Mouse (Mus musculus): ENCODE data around the gene 1700016H13Rik. TPM values are rescaled to one million over a fixed set of nuclear protein-coding genes. Genes with fewer than 3 reads are reported as not detected.
A peak's percentile ranks its signal among the peaks of the same experiment; 100 is the strongest.

1700016H13Rik gene
- under 1 TPM in 1 of 2 experiments, not detected in 1; 0.29 TPM for total RNA-seq (2021)
- long read RNA-seq, experiment 1, result 0 reads
- long read RNA-seq, experiment 2, result 0 reads

GRCm38 (mm10) chr5:103655346-103656118, at the start of gene 1700016H13Rik:
TSS of gene 1700016H13Rik (minus strand) at chr5:103656010.
- peak; percentile 70 for DNase-seq

GRCm38 (mm10) chr5:103705331-103705730, 49.5 kb upstream of the 1700016H13Rik start:
- DNase-seq, result no peak

GRCm38 (mm10) chr5:103702527-103702926, 46.7 kb upstream of the 1700016H13Rik start:
- DNase-seq, result no peak

DNA sequence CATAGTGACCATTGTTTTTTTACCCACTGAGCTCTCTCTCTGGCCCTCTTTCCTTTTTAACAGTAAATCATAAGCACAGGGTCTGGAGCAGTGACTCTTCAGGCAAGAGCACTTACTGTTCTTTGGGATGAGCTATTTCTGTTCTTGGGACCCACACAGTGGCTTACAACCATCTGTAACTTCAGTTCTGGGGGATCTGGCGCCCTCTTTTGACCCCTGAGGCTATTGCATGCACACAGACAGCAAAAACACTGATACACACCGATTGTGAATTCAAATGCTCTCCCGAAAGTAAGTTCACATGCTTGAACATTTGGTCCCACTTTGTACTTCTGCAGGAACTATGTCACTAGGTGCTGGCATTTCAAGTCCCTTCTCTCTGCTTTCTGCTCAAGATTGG, 45.7 kb upstream of the 1700016H13Rik start:
- no peak for DNase-seq

DNA sequence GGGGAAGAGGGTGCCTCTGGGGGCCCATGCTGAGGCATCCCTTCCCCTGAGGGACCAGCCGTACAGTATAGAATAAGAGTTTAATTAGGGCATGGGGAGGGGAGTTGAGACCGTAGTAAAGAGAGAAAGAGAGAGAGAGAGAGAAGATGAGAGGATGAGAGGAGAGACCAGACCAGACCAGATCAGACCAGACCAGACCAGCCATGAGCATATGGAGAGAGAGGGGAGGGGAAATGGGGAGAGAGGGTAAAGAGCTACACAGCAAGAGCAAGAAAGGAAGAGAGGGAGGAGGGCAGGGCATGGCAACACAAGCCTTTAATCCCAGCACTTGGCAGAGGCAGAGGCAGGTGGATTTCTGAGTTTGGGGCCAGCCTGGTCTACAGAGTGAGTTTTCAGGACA, 44.9 kb upstream of the 1700016H13Rik start:
- no peak for DNase-seq

GRCm38 (mm10) chr5:103699537-103699936, 43.7 kb upstream of the 1700016H13Rik start:
- no peak for DNase-seq

- no peak for DNase-seq
Measured at GRCm38 (mm10) chr5:103698577-103698976, 42.8 kb upstream of the 1700016H13Rik start.

GRCm38 (mm10) chr5:103697875-103698491, 42.2 kb upstream of the 1700016H13Rik start:
- no peak for DNase-seq

DNA sequence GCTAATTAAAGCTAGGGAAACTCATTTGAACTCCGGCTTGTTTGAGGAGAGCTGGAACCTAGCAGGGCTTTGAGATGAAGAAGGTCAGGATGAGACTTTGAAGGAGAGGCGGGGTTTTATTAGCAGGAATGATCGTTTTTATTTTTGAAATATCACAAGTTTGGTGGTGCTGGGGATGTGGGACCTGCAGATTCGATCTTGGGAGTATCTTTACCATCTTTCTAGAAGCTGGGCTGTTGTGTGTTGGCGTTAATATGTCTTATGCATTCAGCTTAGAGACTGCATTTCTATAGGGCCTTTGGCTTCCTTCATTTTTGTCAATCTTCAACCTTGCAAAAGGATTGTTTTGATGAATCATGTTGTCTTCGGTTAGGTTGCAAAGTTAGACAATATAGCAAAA, 38.3 kb upstream of the 1700016H13Rik start:
- no peak for DNase-seq

- DNase-seq, result peak; percentile 14
Measured at GRCm38 (mm10) chr5:103693041-103693641, 37.3 kb upstream of the 1700016H13Rik start.

- no peak for DNase-seq
Measured at GRCm38 (mm10) chr5:103692531-103693040, 36.8 kb upstream of the 1700016H13Rik start.

GRCm38 (mm10) chr5:103691624-103692530, 36.1 kb upstream of the 1700016H13Rik start, which contains the start of gene Aff1:
TSS of gene Aff1 (plus strand) at chr5:103692374.
- peak; percentile 96 for DNase-seq

GRCm38 (mm10) chr5:103691171-103691570, 35.4 kb upstream of the 1700016H13Rik start:
- no peak for DNase-seq

DNA sequence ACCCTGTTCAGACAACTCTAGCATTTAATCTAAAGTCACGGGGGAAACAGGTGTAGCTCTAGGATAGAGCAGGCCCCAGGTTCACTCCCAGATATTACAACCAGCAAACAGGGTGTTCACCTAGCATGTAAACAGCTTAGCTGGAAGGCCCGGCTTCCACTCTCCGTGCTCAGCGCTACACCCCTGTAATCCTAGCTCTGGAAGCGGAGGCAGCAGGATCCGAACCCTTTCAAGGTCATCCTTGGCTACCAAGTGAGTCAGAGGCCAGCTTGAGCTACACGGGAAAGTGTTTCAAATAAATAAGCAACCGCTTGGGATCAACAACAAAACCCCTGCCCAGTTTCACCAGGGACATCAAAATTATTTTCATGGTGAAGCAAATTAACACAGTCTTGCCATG, 34.4 kb upstream of the 1700016H13Rik start:
- DNase-seq, result no peak

GRCm38 (mm10) chr5:103689645-103690044, 33.8 kb upstream of the 1700016H13Rik start:
- DNase-seq, result no peak

GRCm38 (mm10) chr5:103681824-103682223, 26.0 kb upstream of the 1700016H13Rik start:
- DNase-seq, result no peak

GRCm38 (mm10) chr5:103680381-103680780, 24.6 kb upstream of the 1700016H13Rik start:
- peak; percentile 57 for DNase-seq

DNA sequence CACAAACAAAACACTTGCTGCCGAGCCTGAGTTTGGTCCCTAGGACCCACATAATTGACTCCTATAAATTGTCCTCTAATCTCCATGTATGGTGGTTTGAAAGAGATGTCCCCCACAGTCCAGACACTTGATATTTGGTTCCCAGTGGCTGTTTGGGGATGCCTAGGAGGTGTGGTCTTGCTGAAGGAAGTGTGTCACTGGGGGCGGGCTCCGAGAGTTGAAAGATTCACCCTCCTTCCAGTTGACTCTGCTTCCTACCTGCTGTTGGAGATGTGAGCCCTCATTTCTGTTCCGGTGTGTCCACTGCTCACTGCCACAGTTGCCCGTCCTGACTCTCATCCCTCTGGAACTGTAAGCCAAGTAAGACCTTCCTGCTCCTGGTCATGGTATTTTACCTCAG, 23.2 kb upstream of the 1700016H13Rik start:
- no peak for DNase-seq

- DNase-seq, result no peak
Measured at GRCm38 (mm10) chr5:103677894-103678293, 22.1 kb upstream of the 1700016H13Rik start.

GRCm38 (mm10) chr5:103676289-103676881, 20.6 kb upstream of the 1700016H13Rik start:
- no peak for DNase-seq

GRCm38 (mm10) chr5:103674482-103674881, 18.7 kb upstream of the 1700016H13Rik start:
- DNase-seq, result no peak
